Mouse (Mus musculus) thymus, postnatal 4 days (tissue): ENCODE data around the gene Cyp2b10.
"Not testable (repeated sequence)": the region's sequence is repeated elsewhere in the genome, so short reads cannot be mapped to it uniquely, and the experiment has no call there.

Experiments
- DNase-seq: peaks from one replicate; pipeline ENCODE4 v3.0.0; 2021

The Cyp2b10 gene

DNA sequence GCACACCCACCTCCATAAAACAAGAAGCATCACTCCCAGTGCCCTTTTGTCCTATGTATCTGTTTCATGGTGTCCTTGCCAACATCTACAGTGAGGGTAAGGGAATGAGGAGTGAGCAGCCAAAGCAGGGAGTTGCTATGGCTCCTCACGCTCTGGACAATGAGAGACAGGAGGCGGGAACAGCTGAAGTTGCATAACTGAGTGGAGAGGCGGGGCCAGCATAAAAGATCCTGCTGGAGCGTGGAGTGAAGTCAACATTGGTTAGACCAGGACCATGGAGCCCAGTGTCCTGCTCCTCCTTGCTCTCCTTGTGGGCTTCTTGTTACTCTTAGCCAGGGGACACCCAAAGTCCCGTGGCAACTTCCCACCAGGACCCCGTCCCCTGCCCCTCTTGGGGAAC lies at the start of gene Cyp2b10:
Cyp2b10 (plus strand) TSS at position 210 of the 400 bp plus-strand sequence.
- DNase-seq: no peak

DNA sequence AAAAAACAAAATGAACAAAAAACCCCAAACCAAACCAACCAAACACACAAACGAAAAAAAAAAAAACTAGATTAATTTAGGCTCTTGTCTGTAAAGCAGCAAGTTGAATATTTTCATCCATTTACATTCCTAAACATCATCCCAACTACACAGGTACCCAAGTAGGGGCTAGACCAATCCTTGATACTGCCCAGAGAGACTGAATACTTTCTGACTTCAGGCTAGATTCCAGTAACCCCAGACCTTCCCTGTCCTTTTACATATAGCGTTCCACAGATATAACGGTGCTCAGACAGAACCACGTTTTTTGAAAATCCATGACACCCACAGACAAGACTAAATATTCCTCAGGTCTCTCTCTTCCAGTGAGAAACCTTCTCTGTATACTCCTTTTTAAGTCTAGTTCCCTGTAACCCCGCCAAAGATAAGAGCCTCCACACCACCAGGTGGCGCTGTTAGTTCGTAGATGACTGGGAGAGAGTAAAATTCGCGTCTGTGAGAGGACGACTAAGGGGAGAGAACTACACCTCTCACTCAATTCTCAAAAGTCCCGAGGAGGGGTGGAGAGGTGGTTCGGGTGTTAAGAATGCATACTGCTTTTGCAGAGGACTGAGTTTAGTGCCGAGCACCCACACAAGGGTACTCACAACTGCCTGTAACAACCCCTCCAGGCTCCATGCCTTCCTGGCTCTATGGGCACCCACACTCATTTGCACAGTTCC lies 49.5 kb upstream of the Cyp2b10 start:
- DNase-seq: peak; percentile 96

DNA sequence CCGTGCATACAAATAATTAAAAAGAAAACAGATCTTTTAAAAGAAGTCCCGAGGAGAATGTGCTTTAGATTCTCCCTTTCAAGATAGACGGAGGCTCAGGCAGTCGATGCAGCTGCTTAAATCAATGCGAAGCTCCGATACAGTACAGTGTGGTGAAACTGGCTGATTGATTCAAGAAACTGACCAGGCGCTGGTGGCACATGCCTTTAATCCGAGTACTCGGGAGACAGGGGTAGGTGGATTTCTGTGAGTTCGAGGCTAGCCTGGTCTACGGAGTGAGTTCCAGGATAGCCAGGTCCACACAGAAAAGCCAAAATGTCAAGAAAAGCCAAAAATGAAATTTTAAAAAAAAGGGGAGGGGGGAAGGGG lies 49.0 kb upstream of the Cyp2b10 start:
- DNase-seq: peak; percentile 12

DNA sequence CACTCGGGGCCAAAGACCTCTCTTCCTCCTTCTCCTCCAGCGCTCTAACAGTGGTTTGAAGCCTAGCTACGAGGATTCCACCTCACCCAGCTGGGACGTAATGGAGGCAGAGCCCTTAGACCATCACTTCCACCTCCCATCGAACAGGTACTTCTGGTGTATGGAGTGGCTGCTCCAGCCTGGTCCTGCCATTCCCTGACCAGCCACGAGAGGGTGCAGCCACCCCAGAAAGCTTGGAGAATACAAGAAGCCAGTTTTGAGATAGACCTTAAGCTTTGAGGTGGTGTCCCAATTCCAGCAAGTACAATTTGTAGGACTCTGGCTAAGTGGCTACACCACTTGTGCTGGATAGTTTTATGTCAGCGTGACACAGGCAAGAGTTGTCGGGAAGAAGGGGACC lies 42.3 kb upstream of the Cyp2b10 start:
- peak; percentile 82 for DNase-seq

DNA sequence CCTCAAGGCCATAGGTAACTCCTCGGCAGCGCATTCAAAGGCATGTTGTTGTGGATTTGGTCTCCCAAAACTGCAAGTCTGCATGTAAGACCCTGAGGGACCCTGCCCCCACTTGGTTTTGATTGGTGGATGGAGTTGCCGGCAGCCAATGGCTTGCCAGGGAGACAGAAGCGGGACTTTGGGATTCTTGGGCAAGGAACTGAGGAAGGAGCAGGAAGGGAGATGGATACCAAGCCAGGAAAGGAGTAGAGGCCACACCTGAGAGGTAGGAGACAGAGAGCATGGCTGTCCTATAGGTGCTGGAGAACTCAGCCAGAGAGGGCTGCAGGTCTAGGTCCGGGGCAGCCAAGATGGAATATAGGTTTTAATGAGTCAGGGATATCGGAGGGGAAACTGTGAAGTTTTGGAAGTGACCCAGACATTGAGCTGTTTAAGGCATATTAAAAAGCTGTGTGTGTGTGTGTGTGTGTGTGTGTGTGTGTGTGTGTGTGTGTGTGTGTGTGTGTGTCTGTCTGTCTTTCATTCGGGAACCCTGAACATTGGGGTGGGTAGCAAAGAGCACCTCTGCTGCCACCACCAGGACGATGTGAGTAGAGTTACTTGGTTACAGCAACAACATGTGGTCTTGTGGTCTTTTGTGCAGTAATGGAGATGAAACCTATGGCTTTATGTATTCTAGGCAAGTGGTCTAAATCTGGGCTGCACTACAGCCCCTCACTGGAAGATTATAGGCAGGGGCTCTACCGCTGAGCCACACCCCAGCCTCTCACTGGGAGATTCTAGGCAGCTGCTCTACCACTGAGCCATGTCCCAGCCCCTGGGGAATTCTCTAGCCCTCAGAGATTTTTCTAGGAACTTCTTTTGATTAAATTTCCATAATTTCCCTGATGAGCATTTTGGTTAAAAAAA lies 37.2 kb upstream of the Cyp2b10 start:
- peak; percentile 49 for DNase-seq

DNA sequence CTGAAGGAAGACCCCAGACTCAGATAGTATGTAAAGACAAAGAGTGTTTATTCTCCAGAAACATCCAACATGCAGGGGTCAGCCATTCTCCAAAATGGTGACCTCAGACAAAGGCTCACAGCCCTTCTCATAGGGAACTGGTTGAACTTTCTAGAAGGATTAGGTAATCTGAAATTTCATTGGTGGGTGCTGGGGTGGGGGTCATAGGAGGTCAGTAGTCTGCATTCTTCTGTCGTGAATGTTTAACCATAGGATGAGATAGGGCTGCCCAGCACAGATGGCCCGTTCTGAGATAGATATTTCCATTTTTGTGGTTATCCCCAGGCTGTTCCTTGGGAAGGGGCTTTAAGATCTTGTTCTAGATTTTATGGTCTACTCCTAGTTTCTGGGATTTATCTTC lies 35.1 kb upstream of the Cyp2b10 start:
- DNase-seq: no peak

DNA sequence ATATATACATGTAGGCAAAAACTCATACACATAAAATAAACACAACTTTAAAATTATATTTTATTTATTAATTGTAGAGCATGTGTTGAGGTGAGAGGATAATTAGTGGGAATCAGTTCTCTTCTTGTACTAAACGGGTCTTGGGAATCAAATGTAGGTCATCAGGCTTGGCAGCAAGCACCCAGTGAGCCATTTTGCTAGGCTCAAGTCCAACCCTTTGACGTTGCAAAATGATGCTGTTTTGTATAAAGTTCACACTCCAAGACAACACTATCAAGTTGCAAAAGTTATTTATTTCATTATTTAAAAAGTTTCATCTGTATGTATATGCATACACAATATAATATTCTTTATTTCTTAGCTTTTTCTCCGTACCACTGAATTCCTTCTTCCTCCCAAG lies 33.7 kb upstream of the Cyp2b10 start:
- no peak for DNase-seq

DNA sequence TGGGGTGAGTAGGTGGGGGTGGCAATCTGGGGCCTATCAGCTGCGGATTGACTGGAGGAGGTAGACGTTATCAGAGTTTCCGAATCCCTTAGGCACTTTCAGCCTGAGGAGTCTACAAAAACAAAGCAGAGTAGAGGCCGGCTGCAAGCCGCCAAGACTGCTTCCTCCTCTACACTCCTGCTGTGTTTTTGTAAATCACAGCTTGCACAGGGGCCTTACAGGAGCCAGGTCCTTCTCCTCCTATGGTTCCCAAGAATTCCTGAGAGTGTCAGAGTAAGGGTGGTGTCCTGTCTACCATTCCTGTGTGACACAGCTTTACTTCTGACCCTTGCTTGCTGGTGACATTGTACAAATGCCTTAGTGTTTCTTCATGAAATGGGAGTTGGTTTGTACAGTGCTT lies 32.6 kb upstream of the Cyp2b10 start:
- no peak for DNase-seq

DNA sequence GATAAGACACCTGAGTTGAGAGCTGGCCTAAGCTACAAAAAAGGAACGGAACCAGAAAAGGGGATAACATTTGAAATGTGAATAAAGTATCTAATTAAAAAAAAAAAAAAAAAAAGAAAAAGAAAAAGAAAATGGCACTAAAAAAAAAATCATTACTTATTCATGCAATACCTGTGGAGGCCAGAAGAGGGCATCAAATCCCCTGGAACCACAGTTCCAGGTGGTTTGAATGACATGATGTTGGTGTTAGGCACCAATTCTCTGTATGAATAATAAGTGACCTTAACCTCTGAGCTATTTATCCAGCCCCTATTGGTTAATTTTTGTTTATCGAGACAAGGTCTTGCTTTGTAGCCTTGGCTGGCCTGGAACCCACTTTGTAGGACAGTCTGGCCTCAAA lies 27.6 kb upstream of the Cyp2b10 start:
- no peak for DNase-seq

DNA sequence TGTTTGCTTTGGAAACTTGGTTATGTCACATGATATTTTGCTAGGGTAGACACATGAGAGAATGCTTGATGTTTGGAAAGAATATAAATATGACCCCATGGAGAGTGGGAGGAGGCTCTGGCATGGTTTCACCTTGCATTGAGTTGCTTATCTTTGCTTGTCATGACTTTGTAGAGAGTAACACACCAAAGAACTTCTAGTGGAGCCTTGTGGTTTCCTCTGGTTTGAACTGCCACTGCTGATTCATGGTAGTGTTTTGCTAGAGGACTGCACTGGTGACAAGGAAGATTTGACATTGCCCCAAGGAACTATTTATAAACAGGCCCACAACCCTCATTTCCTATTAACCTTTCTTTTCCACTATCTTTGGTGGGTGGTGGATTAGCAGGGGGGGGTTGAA lies 24.8 kb upstream of the Cyp2b10 start:
- no peak for DNase-seq

DNA sequence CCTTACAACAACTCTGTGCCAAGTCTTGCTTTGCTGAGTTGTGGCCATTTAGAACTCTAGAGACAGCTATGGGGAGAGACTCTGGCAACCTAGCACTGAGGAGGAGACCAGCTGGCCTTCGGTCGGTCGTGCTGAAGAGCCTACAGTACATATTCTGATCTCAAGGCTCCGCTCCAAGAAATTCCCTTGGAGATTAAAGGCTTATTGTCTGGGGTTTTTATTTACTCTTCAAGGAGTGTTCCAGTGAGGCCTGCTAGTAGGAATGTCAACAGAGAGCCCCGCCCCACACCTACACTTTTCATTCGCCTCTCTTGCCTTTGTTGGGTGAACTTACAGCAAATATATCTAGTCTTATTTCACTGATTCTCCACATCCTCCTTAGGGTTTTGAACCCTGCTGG lies 18.7 kb upstream of the Cyp2b10 start:
- DNase-seq: no peak

DNA sequence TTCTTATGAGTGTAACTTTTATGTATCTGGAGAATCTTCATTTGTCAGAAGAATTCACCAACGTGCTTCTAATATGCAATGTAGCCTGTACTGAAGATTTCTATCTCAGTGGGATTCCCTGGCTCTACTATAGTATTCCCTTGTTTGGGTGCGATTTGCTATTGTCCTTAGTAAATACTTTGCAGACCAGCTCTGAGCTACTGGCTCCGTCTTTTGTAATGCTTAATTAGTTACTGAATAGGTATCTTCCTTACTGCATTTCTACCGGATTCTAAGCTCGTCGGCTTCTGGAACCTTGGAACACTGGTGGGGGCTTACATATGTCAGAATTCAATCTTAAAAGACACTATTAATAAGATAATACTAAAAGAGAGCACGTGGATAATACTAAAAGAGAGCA lies 16.7 kb upstream of the Cyp2b10 start:
- not testable (repeated sequence) for DNase-seq

DNA sequence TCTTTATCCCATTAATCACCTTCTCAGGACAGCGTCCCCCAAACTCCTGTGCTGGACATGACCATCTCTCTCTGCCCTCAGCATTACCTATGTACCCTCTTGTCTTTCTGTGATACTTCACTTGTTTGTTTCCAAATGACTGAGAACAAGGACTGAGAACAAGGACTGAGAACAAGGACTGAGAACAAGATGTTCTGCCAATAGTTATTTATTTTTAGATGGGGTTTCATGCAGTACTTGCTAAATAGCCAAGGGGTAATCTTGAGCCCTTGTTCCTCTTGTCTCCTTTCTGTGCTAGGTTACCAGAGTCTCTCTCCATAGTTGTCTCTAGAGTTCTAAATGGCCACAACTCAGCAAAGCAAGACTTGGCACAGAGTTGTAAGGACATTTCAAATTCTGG lies 13.1 kb upstream of the Cyp2b10 start:
- no peak for DNase-seq

DNA sequence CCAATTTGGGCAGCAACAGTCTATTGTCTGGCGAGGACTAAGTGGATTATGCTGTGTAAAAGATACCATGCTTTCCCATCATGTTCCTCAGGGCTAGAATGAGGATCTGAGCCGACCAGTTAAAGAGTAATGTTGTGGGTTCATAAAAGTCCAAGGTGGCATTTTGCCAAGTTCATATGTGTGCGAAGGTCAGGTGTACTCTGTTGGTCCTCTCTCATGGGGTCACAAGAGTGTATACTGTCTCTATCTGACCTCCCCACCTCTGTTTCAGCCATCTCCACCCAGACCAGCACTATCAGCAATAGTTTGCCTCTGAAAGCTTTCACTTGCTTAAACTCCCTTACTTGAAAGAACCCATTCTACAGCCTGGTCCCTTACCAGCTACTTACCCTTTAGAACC lies 9.7 kb upstream of the Cyp2b10 start:
- DNase-seq: no peak

DNA sequence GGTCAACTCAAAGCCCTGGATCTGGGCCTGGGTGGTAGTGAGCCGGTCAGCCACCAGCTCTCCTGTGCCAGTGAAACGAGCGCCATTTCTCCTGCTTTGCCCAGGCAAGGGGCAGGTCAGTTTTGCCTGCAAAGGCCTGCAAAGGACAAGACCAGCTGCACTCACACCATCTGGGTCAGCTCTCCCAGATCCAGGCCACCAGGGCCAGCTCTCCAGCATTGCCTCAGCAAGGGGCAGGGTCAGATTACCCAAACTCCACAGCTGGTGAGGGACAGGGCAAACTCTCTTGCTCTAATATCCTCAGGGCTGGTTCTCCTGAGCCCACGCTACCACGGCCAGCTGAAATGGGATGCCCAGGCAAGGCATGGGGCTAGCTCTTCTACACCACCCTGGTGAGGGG lies 4.3 kb upstream of the Cyp2b10 start:
- no peak for DNase-seq

DNA sequence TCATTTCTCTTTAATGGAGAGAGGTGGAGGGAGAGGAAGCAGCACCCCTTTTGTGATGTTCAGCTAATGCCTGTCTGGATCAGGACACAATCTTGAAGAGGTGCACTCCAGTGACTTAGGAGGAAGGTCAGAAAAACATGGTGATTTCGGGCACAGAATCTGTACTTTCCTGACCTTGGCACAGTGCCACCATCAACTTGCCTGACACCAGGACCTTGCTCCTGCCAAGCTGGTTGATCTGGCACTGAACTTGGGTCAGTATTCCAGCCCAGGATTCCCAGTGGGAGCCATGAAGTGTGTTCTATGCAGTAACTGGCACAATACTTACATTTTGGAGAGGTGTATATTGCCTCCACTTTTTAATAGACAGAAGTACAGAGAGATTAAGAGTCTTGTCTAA lies 2.3 kb upstream of the Cyp2b10 start:
- no peak for DNase-seq

DNA sequence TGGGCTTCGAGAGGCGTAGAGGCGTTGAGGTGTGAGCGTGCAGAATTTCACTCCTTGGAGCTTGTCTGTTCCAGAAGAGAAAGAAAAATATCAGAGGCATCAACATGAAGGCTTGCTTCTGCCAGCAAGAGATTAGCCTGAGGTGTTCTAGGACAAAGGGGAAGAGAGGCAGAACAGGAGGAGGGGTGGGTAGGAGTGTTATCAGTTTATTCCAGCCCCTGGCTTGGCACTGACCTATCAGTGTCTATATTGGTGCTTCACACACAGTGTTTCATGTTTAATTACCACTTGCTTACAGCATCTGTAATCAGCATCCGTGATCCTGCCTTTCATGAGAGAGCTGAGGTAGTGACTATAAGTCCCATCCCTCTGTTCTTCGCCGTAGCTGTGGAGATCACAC lies 644 bp downstream of the Cyp2b10 start:
- no peak for DNase-seq

DNA sequence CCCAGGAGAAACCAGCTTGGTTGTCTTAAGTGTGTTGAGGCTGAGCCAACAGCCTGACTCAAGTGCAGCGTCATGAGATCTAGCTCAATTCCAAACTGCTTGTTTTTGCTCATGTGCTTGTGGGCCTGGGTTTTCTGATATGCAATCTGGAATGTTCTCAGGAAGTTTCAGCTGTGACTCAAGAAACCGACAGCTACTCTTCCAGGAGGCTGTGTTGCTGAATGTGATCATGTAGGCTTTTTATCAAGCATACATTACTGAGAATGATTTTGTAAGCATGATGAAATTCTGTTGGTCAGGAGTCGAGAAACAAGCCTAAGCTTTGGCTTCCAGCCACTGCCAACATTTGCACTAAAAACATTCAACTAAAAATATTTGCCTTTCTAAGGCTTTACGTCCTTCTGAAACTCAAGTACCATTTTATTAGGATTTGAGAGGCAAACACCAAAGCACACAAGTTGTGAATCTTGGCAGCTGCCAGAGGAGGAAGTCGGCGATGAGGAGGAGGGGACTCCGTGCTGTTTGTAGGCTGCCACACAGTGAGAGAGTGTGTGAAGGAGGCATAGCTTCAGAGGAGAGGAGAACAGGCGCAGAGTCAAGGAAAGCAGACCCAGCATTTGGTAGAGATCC lies 4.8 kb downstream of the Cyp2b10 start:
- DNase-seq: no peak

DNA sequence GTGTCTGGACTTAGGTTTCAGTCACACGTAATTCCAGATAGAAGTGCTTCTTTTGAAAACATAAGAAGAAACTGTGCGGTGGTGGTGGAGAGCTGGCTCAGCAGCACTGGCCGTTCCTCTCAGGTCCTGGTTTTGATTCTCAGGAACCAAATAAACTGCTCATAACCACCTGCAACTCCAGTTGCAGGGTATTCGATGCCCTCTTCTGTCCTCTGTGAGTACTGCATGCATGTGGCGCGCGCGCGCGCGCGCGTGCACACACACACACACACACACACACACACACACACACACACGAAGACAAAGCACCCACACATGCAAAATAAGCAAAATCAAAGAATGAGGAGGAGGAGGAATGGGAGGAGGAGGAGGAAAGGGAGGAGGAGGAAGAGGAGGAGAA lies 5.7 kb downstream of the Cyp2b10 start:
- DNase-seq: peak; percentile 16

DNA sequence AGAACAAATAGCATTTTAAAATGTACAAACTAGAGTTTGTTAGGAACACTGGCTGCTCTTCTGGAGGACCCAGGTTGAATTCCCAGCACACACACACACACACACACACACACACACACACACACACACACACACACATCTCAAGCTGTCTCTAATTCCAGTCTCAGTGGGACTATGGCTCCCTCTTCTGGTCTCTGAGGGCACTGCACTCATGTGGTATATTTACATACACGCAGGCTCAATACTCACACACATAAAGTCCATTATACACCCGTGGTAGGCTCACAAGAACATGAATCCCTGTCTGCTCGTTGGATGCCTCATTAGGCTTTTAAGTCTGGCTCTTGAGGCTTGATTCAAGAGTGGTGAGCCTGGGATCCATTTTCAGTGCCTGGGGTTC lies 6.6 kb downstream of the Cyp2b10 start:
- peak; percentile 48 for DNase-seq

DNA sequence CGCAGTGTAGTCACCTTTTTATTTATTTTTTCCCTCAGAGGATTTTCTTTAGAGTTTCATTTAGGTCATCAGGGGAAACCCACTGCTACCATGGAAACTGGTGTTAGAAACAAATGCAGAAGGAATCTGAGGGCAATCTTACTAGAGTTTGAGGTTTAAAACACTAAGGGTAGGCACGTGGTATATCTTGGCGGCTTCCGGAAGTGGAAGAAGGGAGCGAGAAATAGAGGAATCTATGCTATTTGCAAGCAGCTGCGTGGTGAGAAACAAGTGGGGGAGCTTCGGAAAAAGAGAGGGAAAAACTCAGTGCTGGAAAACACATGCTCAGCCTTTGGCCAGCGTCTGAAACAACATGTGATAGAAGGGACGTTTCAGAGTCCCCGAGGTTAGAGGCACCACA lies 7.1 kb downstream of the Cyp2b10 start:
- DNase-seq: no peak

DNA sequence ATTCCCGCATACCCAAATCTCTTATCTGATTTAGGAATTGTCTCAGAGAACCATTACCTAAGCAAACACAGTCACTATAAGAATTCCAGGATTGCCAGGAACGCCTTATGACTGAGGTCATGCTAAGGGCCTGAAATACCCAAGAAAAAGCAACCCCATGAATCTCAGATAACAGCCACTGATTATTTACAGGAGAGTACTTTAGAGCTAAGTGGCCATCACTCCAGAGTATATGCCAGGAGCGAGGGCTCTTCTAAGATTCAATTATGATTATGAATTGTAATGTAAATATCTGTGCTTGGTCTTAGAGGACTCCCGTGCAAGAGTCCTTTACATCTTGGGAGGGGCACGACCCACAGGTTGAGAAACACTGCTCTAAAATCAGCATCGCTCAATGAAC lies 10.0 kb downstream of the Cyp2b10 start:
- no peak for DNase-seq

DNA sequence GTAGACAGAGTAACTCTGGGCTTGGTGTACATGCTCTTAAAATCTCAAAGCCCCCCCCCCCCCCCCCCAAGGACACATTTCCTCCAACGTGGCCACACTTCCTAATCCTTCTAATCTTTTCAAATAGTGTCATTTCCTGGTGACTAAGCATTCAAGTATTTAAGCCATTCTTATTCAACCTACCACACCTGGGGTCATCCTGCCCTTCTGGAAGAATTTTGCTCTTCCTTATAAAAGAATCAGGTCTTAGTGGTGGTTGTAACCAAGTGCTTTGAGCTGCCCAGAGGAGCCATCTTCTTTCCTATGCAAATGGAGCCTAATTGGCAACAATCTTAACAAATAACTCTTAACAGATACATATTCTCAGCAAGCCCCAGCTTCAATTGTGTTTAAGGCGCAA lies 12.6 kb downstream of the Cyp2b10 start:
- no peak for DNase-seq

DNA sequence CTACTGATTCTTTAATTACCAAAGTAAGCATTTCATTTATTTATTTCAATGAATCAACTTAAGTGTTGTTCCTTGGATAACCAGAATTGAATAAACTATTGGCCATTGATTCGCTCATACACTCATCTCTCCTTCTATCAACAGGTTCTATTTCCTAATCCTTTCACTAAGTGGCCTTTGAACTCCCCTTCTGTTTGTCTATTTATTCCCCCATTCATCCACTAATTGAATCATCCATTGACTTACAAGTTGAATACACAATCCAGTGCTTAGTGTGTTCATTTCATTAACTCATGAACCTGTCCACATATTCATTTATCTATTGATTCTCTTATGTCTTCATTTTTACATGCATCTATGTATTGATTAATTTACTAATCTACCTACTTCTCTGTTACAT lies 18.7 kb downstream of the Cyp2b10 start:
- DNase-seq: no peak
